Mouse (Mus musculus) MEL (cell line): ENCODE data around the gene Nacc2.

Source experiments
- CTCF ChIP-seq, 3 experiments: IDR thresholded peaks in 2 of 3; conservative IDR thresholded peaks in 1 of 3; 2 replicates each; pipeline ENCODE4 v1.5.1; 2011 to 2012; ENCODE audit warnings: low read length in 3 of 3, low read depth in 2 of 3, mild to moderate bottlenecking in 2 of 3, improper control_type of control experiment in 1 of 3, inconsistent platforms in 1 of 3, mixed read lengths in 1 of 3, moderate library complexity in 1 of 3; ENCODE audit not compliant: control insufficient read depth in 1 of 3, insufficient read depth in 1 of 3, poor library complexity in 1 of 3, severe bottlenecking in 1 of 3
- E2F4 ChIP-seq: IDR thresholded peaks from 2 replicates; pipeline ENCODE4 v1.6.1; 2011; ENCODE audit warnings: low read depth, low read length, improper control_type of control experiment, borderline replicate concordance
- EP300 ChIP-seq, 2 experiments: IDR thresholded peaks; 2 replicates each; pipeline ENCODE4 v1.6.1; 2011; ENCODE audit warnings: improper control_type of control experiment in 2 of 2, low read length in 2 of 2, low read depth in 1 of 2, mild to moderate bottlenecking in 1 of 2
- GABPA ChIP-seq: IDR thresholded peaks from 2 replicates; pipeline ENCODE4 v1.6.1; 2012; ENCODE audit warnings: low read depth, mild to moderate bottlenecking, inconsistent platforms, low read length, improper control_type of control experiment, moderate library complexity
- MAX ChIP-seq: IDR thresholded peaks from 2 replicates; pipeline ENCODE4 v1.6.1; 2011; ENCODE audit warnings: low read length, improper control_type of control experiment
- MAZ ChIP-seq: IDR thresholded peaks from 2 replicates; pipeline ENCODE4 v1.6.1; 2012; ENCODE audit warnings: low read depth, mild to moderate bottlenecking, inconsistent platforms, low read length, improper control_type of control experiment
- POLR2A ChIP-seq, 2 experiments: IDR thresholded peaks; 2 replicates each; pipeline ENCODE4 v1.6.1; 2011 to 2012; ENCODE audit warnings: low read length in 2 of 2, mild to moderate bottlenecking in 2 of 2, control low read depth in 1 of 2, improper control_type of control experiment in 1 of 2, low read depth in 1 of 2, moderate library complexity in 1 of 2; ENCODE audit not compliant: control insufficient read depth in 1 of 2, insufficient read depth in 1 of 2, poor library complexity in 1 of 2
- POLR2AphosphoS5 ChIP-seq: IDR thresholded peaks from 2 replicates; pipeline ENCODE4 v1.6.1; 2012; ENCODE audit warnings: low read depth, borderline replicate concordance, mild to moderate bottlenecking, inconsistent platforms, low read length, moderate library complexity, mixed read lengths
- RAD21 ChIP-seq: IDR thresholded peaks from 2 replicates; pipeline ENCODE4 v1.6.1; 2011; ENCODE audit warnings: mild to moderate bottlenecking, low read depth, low read length, improper control_type of control experiment
- RCOR1 ChIP-seq: IDR thresholded peaks from 2 replicates; pipeline ENCODE4 v1.6.1; 2012; ENCODE audit warnings: low read depth, mild to moderate bottlenecking, inconsistent platforms, low read length, improper control_type of control experiment
- TCF12 ChIP-seq: IDR thresholded peaks from 2 replicates; pipeline ENCODE4 v1.6.1; 2014; ENCODE audit warnings: low read depth, mild to moderate bottlenecking, inconsistent platforms, low read length, improper control_type of control experiment, moderate library complexity
- USF1 ChIP-seq: IDR thresholded peaks from 2 replicates; pipeline ENCODE4 v1.6.1; 2014; ENCODE audit warnings: low read depth, mild to moderate bottlenecking, inconsistent platforms, low read length, improper control_type of control experiment, moderate library complexity

DNA sequence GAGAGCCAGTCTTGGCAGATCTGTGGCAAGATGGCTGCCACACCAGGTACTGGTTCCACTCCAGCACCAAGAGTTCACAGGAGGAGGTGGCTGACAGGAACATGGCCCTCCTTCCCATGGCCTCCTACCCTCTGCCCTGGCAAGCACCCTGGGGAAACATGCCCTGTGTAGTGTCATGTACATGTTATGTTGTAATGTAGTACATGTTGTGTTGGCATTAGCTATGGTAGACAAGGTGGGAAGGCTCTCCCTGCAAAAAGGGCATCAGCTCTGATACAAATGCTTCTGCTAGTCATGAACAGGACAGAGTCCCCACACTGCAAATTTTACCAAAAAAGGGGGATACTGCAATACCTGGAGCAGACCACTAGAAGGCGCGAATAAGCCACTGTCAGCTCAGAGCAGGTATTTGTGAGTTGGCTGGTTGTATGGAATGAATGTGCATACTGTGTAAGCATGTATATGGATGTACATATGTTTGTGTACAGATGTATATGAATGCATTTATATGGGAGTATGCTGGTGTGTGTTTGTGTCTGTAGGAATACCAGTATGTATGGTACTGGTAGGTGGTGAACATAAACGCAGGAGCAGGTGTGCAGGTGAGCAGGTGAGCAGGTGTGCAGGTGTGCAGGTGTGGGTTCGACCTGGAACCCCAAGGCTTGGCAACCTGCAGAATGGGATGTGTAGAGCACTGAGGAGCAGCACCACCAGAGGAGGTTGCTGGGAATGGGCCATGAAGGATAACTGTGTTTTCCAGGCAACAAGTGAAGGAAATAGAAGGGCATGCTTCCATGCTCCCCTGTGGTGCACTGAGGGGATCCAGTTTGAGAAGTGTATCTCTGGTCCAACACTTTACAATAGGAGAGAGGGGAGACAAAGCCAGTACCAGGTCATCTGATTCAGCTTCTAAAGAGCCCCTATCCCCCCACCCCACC lies 98.6 kb downstream of the Nacc2 start:
- TF ChIP-seq RCOR1: no peak
- TF ChIP-seq CTCF (IDR thresholded peaks at IDR 0.05 in 2 of 3, conservative IDR thresholded peaks at IDR 0.05 in 1 of 3; ENCODE audit: control insufficient read depth in 1 of 3, insufficient read depth in 1 of 3, low read depth in 2 of 3, low read length in 3 of 3, poor library complexity in 1 of 3, severe bottlenecking in 1 of 3): peak; percentile 70 to 90 (median 72)
- no peak for TF ChIP-seq USF1
- TF ChIP-seq POLR2AphosphoS5: no peak
- no peak for TF ChIP-seq MAZ
- no peak for TF ChIP-seq POLR2A (IDR thresholded peaks at IDR 0.05; ENCODE audit: control insufficient read depth in 1 of 2, insufficient read depth in 1 of 2, low read depth in 1 of 2, low read length in 2 of 2, poor library complexity in 1 of 2)
- TF ChIP-seq MAX: no peak
- no peak for TF ChIP-seq GABPA
- peak; percentile 73 for TF ChIP-seq RAD21
- TF ChIP-seq EP300 (IDR thresholded peaks at IDR 0.05; ENCODE audit: low read depth in 1 of 2, low read length in 2 of 2): no peak
- TF ChIP-seq E2F4: no peak
- TF ChIP-seq TCF12: no peak
